Mouse (Mus musculus) frontal cortex, postnatal 10 days (tissue): ENCODE results near the gene Rhox4d.
"Not testable (repeated sequence)": the region's sequence is repeated elsewhere in the genome, so short reads cannot be mapped to it uniquely, and the experiment has no call there.

Experiments used
- DNase-seq, 2 experiments: peaks; one replicate each; pipeline ENCODE4 v3.0.0; 2022; ENCODE audit warnings: low spot score in 2 of 2, mixed read lengths in 1 of 2

Rhox4d gene

DNA sequence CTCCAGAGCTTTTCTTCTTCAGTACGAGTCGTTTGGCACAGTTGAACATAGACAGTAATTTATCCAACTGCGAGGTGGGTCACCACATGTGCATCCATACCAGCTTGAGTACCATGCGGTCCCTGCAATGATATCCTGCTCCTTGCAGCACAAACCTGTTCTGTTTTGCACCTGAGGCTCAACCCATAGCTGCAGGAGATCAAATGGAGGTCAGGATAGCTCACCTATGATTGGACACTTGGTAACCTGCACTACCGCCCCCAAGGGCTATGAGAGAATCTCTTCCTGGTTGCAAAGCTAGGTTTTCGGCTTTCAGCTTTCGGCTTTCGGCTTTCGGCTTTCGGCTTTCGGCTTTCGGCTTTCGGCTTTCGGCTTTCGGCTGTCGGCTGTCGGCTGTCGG is at the start of gene Rhox4d:
Gene Rhox4d (plus strand): TSS at position 301 of the 400 bp plus-strand sequence.
- not testable (repeated sequence) for DNase-seq

DNA sequence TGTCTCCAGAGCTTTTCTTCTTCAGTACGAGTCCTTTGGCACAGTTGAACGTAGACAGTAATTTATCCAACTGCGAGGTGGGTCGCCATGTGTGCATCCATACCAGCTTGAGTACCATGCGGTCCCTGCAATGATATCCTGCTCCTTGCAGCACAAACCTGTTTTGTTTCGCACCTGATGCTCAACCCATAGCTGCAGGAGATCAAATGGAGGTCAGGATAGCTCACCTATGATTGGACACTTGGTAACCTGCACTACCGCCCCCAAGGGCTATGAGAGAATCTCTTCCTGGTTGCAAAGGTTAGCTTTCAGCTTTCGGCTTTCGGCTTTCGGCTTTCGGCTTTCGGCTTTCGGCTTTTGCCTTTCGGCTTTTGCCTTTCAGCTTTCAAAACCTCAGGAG is 34.1 kb upstream of the Rhox4d start, which contains the start of gene Rhox4c:
Gene Rhox4c (plus strand): TSS at position 301 of the 400 bp plus-strand sequence.
- DNase-seq, result not testable (repeated sequence)

DNA sequence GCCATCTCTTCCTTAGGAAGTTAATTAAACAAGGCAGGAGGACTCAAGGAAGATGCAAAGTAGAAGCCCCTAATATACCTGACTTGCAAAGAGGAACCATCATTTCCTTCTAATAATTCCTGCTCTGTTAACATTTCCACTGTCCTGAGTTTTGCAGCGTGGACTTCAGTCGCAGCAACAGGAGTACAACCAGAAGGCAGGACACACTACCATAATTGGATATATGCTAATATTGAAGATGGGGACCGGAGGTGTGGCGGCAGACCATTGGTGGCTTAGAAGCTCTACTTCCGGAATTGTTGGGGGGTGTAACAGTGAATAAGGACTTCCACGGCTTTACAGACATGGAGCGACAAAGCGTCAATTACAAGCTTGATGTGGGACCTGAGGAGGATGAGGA is 16.0 kb downstream of the Rhox4d start, which contains the start of gene Rhox2e:
Gene Rhox2e (plus strand): TSS at position 301 of the 400 bp plus-strand sequence.
- not testable (repeated sequence) for DNase-seq

DNA sequence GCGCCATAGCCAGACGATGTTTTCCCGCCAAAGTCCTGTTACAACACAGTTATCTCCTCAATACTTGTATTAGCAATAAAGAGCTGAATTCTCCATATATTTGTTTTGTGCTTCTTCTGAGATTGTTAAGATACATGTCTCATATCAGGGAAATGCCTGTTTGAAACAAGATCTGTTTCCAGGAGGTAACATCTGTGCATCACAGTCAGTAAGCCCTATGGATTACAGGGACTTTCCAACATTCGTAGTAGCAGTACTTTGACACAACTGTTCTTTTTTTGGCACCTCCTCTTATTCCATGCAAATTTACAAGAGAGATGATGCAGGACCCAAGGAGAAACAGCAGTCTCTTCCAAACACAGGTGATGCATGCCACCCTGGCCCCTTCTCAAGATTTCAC is 27.6 kb downstream of the Rhox4d start, which contains the start of gene Rhox3e:
Gene Rhox3e (plus strand): TSS at position 301 of the 400 bp plus-strand sequence.
- not testable (repeated sequence) for DNase-seq

DNA sequence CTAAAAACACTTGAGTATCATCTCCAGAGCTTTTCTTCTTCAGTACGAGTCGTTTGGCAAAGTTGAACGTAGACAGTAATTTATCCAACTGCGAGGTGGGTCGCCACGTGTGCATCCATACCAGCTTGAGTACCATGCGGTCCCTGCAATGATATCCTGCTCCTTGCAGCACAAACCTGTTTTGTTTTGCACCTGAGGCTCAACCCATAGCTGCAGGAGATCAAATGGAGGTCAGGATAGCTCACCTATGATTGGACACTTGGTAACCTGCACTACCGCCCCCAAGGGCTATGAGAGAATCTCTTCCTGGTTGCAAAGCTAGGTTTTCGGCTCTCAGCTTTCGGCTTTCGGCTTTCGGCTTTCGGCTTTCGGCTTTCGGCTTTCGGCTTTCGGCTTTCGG is 43.0 kb downstream of the Rhox4d start, which contains the start of gene Rhox4e:
Gene Rhox4e (plus strand): TSS at position 301 of the 400 bp plus-strand sequence.
- DNase-seq, result not testable (repeated sequence)
